Mouse (Mus musculus) MEL (cell line): Measurements from ENCODE around the gene Thoc6.

ENCODE experiments used
- CTCF ChIP-seq, 3 experiments: IDR thresholded peaks in 2 of 3; conservative IDR thresholded peaks in 1 of 3; 2 replicates each; pipeline ENCODE4 v1.5.1; 2011 to 2012; ENCODE audit warnings: low read length in 3 of 3, low read depth in 2 of 3, mild to moderate bottlenecking in 2 of 3, improper control_type of control experiment in 1 of 3, inconsistent platforms in 1 of 3, mixed read lengths in 1 of 3, moderate library complexity in 1 of 3; ENCODE audit not compliant: control insufficient read depth in 1 of 3, insufficient read depth in 1 of 3, poor library complexity in 1 of 3, severe bottlenecking in 1 of 3
- E2F4 ChIP-seq: IDR thresholded peaks from 2 replicates; pipeline ENCODE4 v1.6.1; 2011; ENCODE audit warnings: low read depth, low read length, improper control_type of control experiment, borderline replicate concordance
- EP300 ChIP-seq, 2 experiments: IDR thresholded peaks; 2 replicates each; pipeline ENCODE4 v1.6.1; 2011; ENCODE audit warnings: improper control_type of control experiment in 2 of 2, low read length in 2 of 2, low read depth in 1 of 2, mild to moderate bottlenecking in 1 of 2
- GABPA ChIP-seq: IDR thresholded peaks from 2 replicates; pipeline ENCODE4 v1.6.1; 2012; ENCODE audit warnings: low read depth, mild to moderate bottlenecking, inconsistent platforms, low read length, improper control_type of control experiment, moderate library complexity
- GATA1 ChIP-seq: IDR thresholded peaks from 2 replicates; pipeline ENCODE4 v1.6.1; 2011; ENCODE audit warnings: low read depth, low read length, improper control_type of control experiment
- MAFK ChIP-seq: IDR thresholded peaks from 2 replicates; pipeline ENCODE4 v1.6.1; 2011; ENCODE audit warnings: low read depth, mild to moderate bottlenecking, low read length, improper control_type of control experiment, borderline replicate concordance
- NELFE ChIP-seq: IDR thresholded peaks from 2 replicates; pipeline ENCODE4 v1.6.1; 2011; ENCODE audit warnings: low read depth, low read length, improper control_type of control experiment
- POLR2A ChIP-seq, 2 experiments: IDR thresholded peaks; 2 replicates each; pipeline ENCODE4 v1.6.1; 2011 to 2012; ENCODE audit warnings: low read length in 2 of 2, mild to moderate bottlenecking in 2 of 2, control low read depth in 1 of 2, improper control_type of control experiment in 1 of 2, low read depth in 1 of 2, moderate library complexity in 1 of 2; ENCODE audit not compliant: control insufficient read depth in 1 of 2, insufficient read depth in 1 of 2, poor library complexity in 1 of 2
- RAD21 ChIP-seq: IDR thresholded peaks from 2 replicates; pipeline ENCODE4 v1.6.1; 2011; ENCODE audit warnings: mild to moderate bottlenecking, low read depth, low read length, improper control_type of control experiment
- RCOR1 ChIP-seq: IDR thresholded peaks from 2 replicates; pipeline ENCODE4 v1.6.1; 2012; ENCODE audit warnings: low read depth, mild to moderate bottlenecking, inconsistent platforms, low read length, improper control_type of control experiment
- UBTF ChIP-seq: IDR thresholded peaks from 2 replicates; pipeline ENCODE4 v1.6.1; 2012; ENCODE audit warnings: low read depth, mild to moderate bottlenecking, inconsistent platforms, low read length, improper control_type of control experiment, moderate library complexity, borderline replicate concordance; ENCODE audit not compliant: insufficient read depth
- USF1 ChIP-seq: IDR thresholded peaks from 2 replicates; pipeline ENCODE4 v1.6.1; 2014; ENCODE audit warnings: low read depth, mild to moderate bottlenecking, inconsistent platforms, low read length, improper control_type of control experiment, moderate library complexity
- ZMIZ1 ChIP-seq: IDR thresholded peaks from 2 replicates; pipeline ENCODE4 v1.6.1; 2012; ENCODE audit warnings: low read depth, mild to moderate bottlenecking, inconsistent platforms, low read length, improper control_type of control experiment, moderate library complexity
- ZNF384 ChIP-seq: IDR thresholded peaks from 2 replicates; pipeline ENCODE4 v1.6.1; 2012; ENCODE audit warnings: low read depth, mild to moderate bottlenecking, inconsistent platforms, low read length, improper control_type of control experiment

DNA sequence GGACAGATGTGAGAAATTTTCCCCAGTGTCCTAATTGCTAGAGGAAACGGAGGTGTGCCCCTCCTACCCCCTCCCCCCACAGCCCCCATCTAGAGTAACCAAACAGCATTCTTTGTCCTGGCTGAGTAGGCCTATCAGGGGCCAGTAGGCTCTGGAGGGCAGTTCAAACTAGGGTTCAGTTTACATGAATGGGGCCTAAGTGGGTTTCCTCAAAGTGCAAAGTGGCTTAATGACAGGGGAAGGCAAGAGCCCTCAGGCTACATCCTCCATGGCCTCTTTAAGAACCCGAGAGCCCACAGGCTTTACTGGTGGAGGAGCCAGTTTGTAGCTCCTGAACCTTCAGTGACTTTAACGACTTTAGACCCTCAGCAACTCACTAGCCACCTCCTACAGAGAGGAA is 22.1 kb upstream of the Thoc6 start:
- TF ChIP-seq UBTF = no peak
- no peak for TF ChIP-seq POLR2A (IDR thresholded peaks at IDR 0.05; ENCODE audit: control insufficient read depth in 1 of 2, insufficient read depth in 1 of 2, low read depth in 1 of 2, low read length in 2 of 2, poor library complexity in 1 of 2)
- no peak for TF ChIP-seq E2F4
- TF ChIP-seq EP300 (IDR thresholded peaks at IDR 0.05; ENCODE audit: low read depth in 1 of 2, low read length in 2 of 2) = no peak
- no peak for TF ChIP-seq CTCF (IDR thresholded peaks at IDR 0.05 in 2 of 3, conservative IDR thresholded peaks at IDR 0.05 in 1 of 3; ENCODE audit: control insufficient read depth in 1 of 3, insufficient read depth in 1 of 3, low read depth in 2 of 3, low read length in 3 of 3, poor library complexity in 1 of 3, severe bottlenecking in 1 of 3)
- TF ChIP-seq RCOR1 = no peak
- TF ChIP-seq MAFK = no peak
- TF ChIP-seq USF1 = no peak
- no peak for TF ChIP-seq GATA1
- TF ChIP-seq NELFE = no peak
- no peak for TF ChIP-seq RAD21
- no peak for TF ChIP-seq ZMIZ1
- TF ChIP-seq GABPA = no peak
- no peak for TF ChIP-seq ZNF384
